Mouse (Mus musculus) neural tube, embryonic 11.5 days (tissue): ENCODE measurements around the gene Paxbp1. TPM values are rescaled to one million over a fixed set of nuclear protein-coding genes. Genes with fewer than 3 reads are reported as not detected.
A peak's percentile ranks its signal among the peaks of the same experiment; 100 is the strongest.
"Not testable (repeated sequence)": the region's sequence is repeated elsewhere in the genome, so short reads cannot be mapped to it uniquely, and the experiment has no call there.

ENCODE experiments used
- ATAC-seq: fragments of 200-750 bp; cut with Nextera tagmentation; 2 replicates; pipeline ENCODE4 v1.8.0; 2017; ENCODE audit warnings: moderate number of reproducible peaks, mild to moderate bottlenecking, moderate TSS enrichment, moderate library complexity; ENCODE audit not compliant: insufficient read depth, low FRiP score, low TSS enrichment
- DNase-seq: peaks from one replicate; pipeline ENCODE4 v3.0.0-alpha.2; 2015; ENCODE audit warnings: low spot score
- H3K27ac ChIP-seq: fragments of 300-500 bp; sonication (generic); 2 replicates; pipeline ENCODE4 v1.5.1; 2014; ENCODE audit warnings: low read depth, mild to moderate bottlenecking, low read length
- H3K27me3 ChIP-seq: fragments of 300-500 bp; sonication (generic); 2 replicates; pipeline ENCODE4 v1.6.1; 2014; ENCODE audit warnings: mild to moderate bottlenecking, low read length, mixed read lengths; ENCODE audit not compliant: control insufficient read depth, insufficient read depth
- H3K36me3 ChIP-seq: fragments of 300-500 bp; sonication (generic); 2 replicates; pipeline ENCODE4 v1.6.1; 2014; ENCODE audit warnings: mild to moderate bottlenecking, low read length, moderate library complexity, mixed read lengths; ENCODE audit not compliant: control insufficient read depth, insufficient read depth
- H3K4me1 ChIP-seq: fragments of 300-500 bp; sonication (generic); 2 replicates; pipeline ENCODE4 v1.6.1; 2014; ENCODE audit warnings: low read length, mixed read lengths; ENCODE audit not compliant: control insufficient read depth, insufficient read depth
- H3K4me2 ChIP-seq: fragments of 300-500 bp; sonication (generic); 2 replicates; pipeline ENCODE4 v1.6.1; 2014; ENCODE audit warnings: low read depth, mild to moderate bottlenecking, moderate library complexity
- H3K4me3 ChIP-seq: fragments of 300-500 bp; sonication (generic); 2 replicates; pipeline ENCODE4 v1.5.1; 2014; ENCODE audit warnings: low read depth, low read length
- H3K9ac ChIP-seq: fragments of 300-500 bp; sonication (generic); 2 replicates; pipeline ENCODE4 v1.6.1; 2014; ENCODE audit warnings: mild to moderate bottlenecking, low read length
- H3K9me3 ChIP-seq: fragments of 300-500 bp; sonication (generic); 2 replicates; pipeline ENCODE4 v1.6.1; 2016; ENCODE audit warnings: low read length; ENCODE audit not compliant: control insufficient read depth
- WGBS: fragments of 180-500 bp; shearing (Covaris S2); extraction: QIAGEN DNeasy Blood & Tissue Kit; methylation state at CpG from one replicate; pipeline ENCODE4 v1.1.7; 2014; 5-methylcytosine and 5-hydroxymethylcytosine counted together
- polyA plus RNA-seq: library from polyadenylated mRNA; unstranded; fragments of >200 nt; fragmentation: Nextera tagmentation; extraction: Ambion mirVana; gene quantifications from 2 replicates; pipeline ENCODE4 v1.2.1, GENCODE M21; 2014

Gene Paxbp1
- polyA plus RNA-seq, 1 experiment from 2014 or later, result 83.5 TPM

DNA sequence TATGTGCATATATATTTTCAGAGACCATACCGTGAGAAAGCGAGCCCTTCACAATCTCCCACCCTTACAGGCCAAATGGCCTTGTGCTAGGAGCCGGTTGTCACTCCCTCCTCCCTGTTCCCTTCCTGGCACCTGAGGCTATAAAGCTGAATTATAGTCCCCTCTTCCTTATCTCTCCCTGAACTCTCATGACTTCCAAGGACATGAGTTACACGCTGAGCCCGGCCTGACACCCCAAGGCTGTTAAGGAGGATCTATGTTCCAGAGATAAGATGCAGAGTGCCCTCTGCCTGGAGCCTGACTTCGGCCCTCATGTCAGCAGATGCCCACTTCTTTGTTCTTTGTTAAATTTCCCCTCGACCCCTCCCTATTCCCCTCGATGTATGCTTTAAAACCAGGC, 31.1 kb upstream of the Paxbp1 start:
- 82% methylated on average over 8 of the region's 8 CpGs for WGBS

DNA sequence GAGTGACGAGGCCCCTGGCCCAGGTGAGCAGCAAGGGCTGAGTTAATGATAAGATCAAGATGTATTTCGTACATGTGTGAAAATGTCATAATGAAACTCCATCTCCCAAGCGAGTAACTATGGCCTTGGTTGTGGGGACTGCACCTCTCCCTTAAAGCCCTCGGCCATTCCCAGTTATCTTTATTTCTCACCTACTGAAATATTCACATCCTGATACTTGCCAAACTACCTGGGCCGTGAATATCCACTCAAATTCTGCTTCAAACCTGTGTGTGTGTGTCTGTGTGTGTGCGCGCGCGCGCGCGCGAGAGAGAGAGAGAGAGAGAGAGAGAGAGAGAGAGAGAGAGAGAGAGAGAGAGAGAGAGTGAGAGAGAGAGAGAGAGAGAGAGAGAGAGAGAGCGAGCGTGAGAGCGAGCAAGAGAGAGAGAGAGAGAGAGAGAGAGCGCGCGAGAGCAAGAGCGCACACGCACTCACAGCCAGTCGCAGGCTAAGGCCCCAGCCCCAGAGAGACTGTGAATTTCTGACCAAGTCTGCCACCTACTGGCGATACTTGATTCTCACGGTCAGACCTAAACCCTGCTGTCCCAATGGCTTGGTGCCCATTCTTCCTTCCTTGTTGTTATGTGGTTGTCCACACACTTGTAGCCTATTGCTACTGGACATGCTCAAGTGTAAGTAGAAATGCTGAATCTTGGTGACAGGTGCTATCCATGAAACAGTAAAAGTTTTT, 29.0 kb upstream of the Paxbp1 start:
- Histone ChIP-seq H3K27ac (no peak overlapping the region), H3K4me3 (no peak overlapping the region), H3K4me2 (no peak overlapping the region), H3K36me3 (no peaks in the 10 kb centered on the region), H3K9me3 (no peaks in the 10 kb centered on the region), H3K9ac (no peak overlapping the region), H3K4me1 (peaks cover 3% of the 10 kb centered on the region; the same call in 1 of the 2 replicates), H3K27me3 (no peaks in the 10 kb centered on the region)
- 37% methylated on average over 22 of the region's 24 CpGs for WGBS
- ATAC-seq (peak; percentile 98), DNase-seq (peak; percentile 88)

More for the DNA sequence above, 31.1 kb upstream of the Paxbp1 start:
- H3K27ac ChIP-seq, H3K4me1 ChIP-seq, H3K4me3 ChIP-seq, DNase-seq, H3K4me2 ChIP-seq, H3K9ac ChIP-seq, H3K36me3 ChIP-seq, H3K9me3 ChIP-seq, ATAC-seq, H3K27me3 ChIP-seq: not testable (repeated sequence)

DNA sequence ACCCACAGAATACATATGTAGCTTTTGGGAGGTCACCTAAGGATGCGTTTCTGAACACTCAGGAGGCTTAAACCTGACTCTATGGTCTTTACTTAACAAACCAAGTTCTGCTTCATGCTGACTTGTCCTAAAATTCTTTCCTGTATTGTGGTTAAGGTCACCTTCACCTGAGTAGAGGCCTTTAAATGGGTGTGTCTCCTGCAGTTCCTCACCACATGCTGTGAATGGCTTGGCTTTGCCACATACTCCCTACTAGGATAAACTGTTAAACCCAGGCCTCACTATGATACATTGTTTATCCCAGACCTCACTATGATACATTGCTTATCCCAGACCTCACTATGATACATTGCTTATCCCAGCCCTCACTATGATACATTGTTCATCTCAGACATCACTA, 27.9 kb upstream of the Paxbp1 start:
- DNase-seq (no peak), ATAC-seq (no peak)
- H3K27me3 ChIP-seq, result no peaks in the 10 kb centered on the region
- H3K9me3 ChIP-seq, result no peaks in the 10 kb centered on the region
- H3K4me2 ChIP-seq, result no peak overlapping the region
- no peak overlapping the region for H3K9ac ChIP-seq
- peaks cover 3% of the 10 kb centered on the region; the same call in 1 of the 2 replicates for H3K4me1 ChIP-seq
- WGBS, result 86% methylated on average over 1 of the region's 1 CpGs
- H3K4me3 ChIP-seq, result no peak overlapping the region
- no peak overlapping the region for H3K27ac ChIP-seq
- no peaks in the 10 kb centered on the region for H3K36me3 ChIP-seq

DNA sequence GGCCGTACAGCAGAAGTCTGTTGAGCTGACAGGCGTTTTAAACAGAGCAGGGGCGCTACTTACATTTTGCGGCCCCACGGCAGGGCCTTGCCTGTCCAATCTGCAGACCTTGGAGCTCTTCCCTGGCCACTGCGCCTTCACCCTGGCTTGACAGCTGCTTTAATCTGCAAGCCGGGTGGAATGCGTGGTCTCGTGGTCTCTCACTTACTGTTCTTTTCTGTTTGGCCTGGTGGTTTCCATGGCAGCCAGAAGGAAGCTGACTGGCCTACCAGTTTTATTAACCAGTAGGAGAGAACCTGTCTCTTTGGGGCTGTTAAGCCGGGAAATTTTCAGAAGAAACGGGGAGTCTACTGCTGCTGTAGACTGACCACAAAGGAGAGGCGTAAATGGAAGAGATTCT, 24.6 kb upstream of the Paxbp1 start:
- Histone ChIP-seq H3K27me3 (no peaks in the 10 kb centered on the region), H3K9me3 (no peaks in the 10 kb centered on the region), H3K4me3 (no peak overlapping the region), H3K4me2 (no peak overlapping the region), H3K9ac (no peak overlapping the region), H3K27ac (no peak overlapping the region), H3K4me1 (peaks cover 3% of the 10 kb centered on the region; the same call in 1 of the 2 replicates), H3K36me3 (no peaks in the 10 kb centered on the region)
- peak; percentile 44 for DNase-seq
- ATAC-seq, result no peak
- WGBS, result 34% methylated on average over 12 of the region's 12 CpGs

DNA sequence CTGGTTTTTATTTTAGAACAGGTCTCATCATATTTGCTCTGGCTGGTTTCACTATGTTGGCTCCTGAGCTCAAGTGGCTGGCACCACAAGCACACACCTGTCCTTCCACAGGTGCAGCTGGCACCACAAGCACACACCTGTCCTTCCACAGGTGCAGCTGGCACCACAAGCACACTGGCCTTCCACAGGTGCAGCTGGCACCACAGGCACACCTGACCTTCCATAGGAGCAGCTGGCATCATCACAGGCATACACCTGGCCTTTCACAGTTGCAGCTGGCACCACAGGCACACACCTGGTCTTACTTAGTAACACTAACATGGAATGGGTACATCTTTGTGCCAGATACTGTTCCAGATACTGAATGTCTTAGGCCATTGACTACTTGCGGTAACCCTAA, 22.8 kb upstream of the Paxbp1 start:
- Histone ChIP-seq H3K27me3 (no peaks in the 10 kb centered on the region), H3K4me2 (no peak overlapping the region), H3K4me1 (peaks cover 3% of the 10 kb centered on the region; the same call in 1 of the 2 replicates), H3K9me3 (no peaks in the 10 kb centered on the region), H3K4me3 (no peak overlapping the region), H3K9ac (no peak overlapping the region), H3K36me3 (no peaks in the 10 kb centered on the region), H3K27ac (no peak overlapping the region)
- no peak for ATAC-seq
- no peak for DNase-seq
- WGBS, result 97% methylated on average over 1 of the region's 1 CpGs

DNA sequence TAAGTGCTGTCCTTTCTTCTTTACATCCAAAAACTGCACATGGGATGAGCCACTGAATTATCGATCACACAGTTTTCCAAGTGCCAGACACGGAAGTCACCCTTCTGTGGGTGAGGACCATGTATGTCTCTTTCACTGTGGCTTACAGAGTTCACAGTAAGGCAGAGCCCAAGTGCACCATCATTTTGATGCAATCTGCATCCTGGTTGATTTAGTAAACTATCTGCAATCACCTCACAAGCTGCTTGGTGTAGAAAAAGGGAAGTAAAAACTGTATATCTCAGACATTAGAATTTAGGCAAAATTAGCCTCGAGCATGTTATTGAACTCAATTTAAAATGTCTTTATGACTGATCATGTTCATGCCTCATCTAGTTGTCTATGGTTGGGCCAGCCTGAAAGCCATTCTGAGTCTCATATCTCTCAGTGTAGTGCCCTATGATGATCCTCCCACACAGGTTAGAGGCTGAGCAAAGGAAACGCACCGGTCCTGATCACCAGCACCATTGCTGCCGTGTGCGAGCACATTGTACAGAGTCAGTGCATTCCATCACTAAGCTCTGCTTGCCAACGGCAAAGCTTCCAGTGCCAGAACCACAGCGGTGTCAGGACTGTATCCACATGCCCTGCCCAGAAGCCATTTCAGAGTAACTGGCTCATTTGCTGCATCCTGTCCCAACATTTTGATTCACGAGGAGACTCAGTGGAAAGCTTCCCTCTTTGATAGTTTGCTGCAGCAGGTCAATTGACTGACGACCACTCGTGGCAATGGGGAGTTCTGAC, 20.4 kb upstream of the Paxbp1 start:
- Histone ChIP-seq H3K9me3 (no peaks in the 10 kb centered on the region), H3K36me3 (no peaks in the 10 kb centered on the region), H3K4me1 (peaks cover 3% of the 10 kb centered on the region; the same call in 1 of the 2 replicates), H3K27me3 (no peaks in the 10 kb centered on the region), H3K4me3 (no peak overlapping the region), H3K4me2 (no peak overlapping the region), H3K9ac (no peak overlapping the region), H3K27ac (no peak overlapping the region)
- 83% methylated on average over 12 of the region's 12 CpGs for WGBS
- ATAC-seq (no peak), DNase-seq (no peak)

DNA sequence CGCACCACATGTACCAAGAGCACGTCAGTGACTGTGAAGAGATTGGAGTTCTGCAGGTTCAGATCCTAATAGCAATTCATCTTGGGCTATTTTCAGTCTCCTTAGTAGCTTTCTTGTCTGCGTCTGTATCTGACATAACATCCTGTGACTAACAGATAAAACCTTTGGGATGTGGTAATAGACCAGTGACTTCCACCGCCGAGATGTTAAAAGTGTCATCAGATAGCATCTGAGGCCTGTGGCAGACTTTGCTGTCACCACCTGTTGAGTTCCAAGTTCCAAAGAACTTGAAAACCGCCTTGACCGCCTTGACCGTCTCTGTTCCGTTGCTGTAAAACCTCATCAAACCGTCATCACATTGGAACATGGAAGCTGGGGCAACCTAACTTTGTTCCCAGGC, 19.4 kb upstream of the Paxbp1 start:
- WGBS, result 94% methylated on average over 10 of the region's 10 CpGs

DNA sequence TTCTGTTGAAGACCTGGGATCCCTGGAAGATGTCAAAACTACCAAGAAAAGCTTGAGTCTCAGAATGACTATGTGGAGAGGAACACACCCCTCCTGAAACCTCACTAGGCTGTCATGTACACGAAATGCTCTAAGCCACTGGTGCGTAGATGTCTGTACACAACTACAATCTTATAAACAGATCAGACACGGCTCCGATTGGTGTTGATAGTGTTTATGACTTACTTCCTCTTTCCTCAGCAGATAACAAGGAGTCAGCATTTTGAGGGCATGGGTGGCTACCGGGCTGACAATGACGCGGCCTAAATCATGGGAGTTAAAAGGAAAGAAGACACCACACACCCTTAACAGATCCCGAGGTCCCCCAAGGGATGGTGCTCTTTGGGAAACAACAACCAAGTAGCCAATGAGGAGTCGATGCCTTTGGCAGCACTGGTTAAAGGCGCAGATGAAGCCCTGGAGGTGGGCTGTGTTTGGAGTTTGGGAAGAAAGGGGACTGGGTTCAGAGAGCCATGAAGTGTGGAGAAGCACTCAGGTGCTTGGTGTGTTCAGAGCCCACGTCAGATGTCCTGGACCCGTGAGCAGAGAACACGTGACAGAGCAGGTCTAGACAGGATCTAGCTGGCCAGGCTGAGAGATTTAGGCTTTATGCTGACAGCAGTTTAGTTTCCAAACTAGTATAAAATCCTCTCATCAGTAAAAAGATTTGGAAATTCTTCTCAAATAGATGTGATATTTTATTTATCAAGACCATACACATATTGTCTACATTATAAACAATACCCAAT, 17.4 kb upstream of the Paxbp1 start:
- ATAC-seq (no peak), DNase-seq (no peak)
- H3K36me3 ChIP-seq, result no peaks in the 10 kb centered on the region
- H3K27ac ChIP-seq, result no peak overlapping the region
- no peak overlapping the region for H3K9ac ChIP-seq
- H3K4me2 ChIP-seq, result no peak overlapping the region
- H3K4me1 ChIP-seq, result no peaks in the 10 kb centered on the region
- 85% methylated on average over 13 of the region's 13 CpGs for WGBS
- no peaks in the 10 kb centered on the region for H3K9me3 ChIP-seq
- H3K27me3 ChIP-seq, result no peaks in the 10 kb centered on the region
- H3K4me3 ChIP-seq, result no peak overlapping the region

More for the DNA sequence above, 19.4 kb upstream of the Paxbp1 start:
- no peak overlapping the region for H3K9ac ChIP-seq
- DNase-seq (no peak), ATAC-seq (no peak)
- H3K27me3 ChIP-seq, result no peaks in the 10 kb centered on the region
- no peaks in the 10 kb centered on the region for H3K9me3 ChIP-seq
- H3K36me3 ChIP-seq, result no peaks in the 10 kb centered on the region
- H3K27ac ChIP-seq, result no peak overlapping the region
- H3K4me2 ChIP-seq, result no peak overlapping the region
- peaks cover under 1% of the 10 kb centered on the region; the same call in 1 of the 2 replicates for H3K4me1 ChIP-seq
- H3K4me3 ChIP-seq, result no peak overlapping the region
